Mouse (Mus musculus) mature B cell (primary cell): ENCODE data around the gene Prkch.
"Not testable (repeated sequence)": the region's sequence is repeated elsewhere in the genome, so short reads cannot be mapped to it uniquely, and the experiment has no call there.

Source experiments
- in situ Hi-C: fragments of 300-500 bp; cut with MboI; formaldehyde crosslinking; loops from 2 replicates; pipeline ENCODE4 v1.14.3; 2019

The Prkch gene

DNA sequence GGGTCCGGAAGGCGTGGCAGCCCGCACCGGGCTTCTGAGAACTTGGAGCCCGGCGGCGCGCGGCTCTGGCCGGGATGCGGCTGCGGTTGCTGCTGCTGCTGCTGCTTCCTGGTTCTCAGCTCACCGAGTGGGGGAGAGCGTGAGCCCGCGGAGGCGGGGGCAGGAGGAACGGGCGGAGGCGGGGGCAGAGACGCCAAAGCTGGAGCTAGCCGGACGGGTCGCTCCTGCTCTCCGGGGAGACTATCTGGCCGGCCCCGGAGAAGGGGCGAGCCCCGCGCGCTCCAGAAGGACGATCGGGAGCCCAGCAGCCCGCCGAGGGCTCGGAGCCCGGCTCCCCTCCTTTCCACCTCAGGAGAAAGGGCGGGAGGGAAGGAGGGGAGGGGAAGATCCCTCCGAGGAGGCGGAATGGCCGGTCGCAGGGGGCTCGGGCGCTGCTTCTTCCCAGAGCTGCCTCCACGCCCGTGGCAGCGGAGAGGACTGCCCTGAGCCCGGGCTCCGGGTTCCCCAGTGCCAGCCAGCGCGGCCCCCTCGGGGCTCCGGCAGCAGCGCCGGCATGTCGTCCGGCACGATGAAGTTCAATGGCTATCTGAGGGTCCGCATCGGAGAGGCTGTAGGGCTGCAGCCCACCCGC, at the start of gene Prkch:
Gene Prkch, plus strand, starts transcription at position 187 of the 631 bp plus-strand sequence.
- in situ Hi-C loops, result no loop called here

DNA sequence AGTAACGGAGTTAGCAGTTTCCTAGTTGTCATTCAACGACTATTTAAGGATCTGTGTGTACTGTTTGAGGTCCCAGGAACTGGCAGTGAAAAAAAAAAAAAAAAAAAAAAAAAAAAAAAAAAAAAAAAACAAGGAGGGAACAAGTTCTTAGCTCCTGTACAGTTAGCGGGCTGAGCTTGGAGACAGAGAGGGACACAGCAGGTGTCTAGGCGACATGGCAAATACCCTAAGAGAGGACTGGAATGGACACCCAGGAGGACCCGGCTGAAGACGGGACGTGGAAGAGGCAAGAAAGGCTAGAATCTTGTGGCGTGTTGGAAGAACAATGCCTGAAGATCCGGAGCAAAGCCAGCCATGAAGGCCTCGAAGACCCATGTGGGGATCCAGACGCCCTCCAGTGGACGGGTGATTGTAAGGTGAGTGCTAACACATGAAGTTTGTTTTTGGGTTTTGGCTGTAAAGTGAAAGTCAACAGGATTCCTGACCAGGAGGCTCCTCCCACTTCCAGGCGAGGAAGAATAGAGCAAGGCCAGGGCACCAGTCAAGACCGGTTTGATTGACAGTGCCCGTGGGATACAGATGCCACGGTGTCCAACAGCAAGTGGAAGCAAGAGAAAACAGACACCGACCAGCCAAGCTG, 47.0 kb upstream of the Prkch start:
- in situ Hi-C loops, result no loop called here

GRCm38 (mm10) chr12:73538139-73538508, 46.5 kb upstream of the Prkch start:
- in situ Hi-C loops, result not testable (repeated sequence)

DNA sequence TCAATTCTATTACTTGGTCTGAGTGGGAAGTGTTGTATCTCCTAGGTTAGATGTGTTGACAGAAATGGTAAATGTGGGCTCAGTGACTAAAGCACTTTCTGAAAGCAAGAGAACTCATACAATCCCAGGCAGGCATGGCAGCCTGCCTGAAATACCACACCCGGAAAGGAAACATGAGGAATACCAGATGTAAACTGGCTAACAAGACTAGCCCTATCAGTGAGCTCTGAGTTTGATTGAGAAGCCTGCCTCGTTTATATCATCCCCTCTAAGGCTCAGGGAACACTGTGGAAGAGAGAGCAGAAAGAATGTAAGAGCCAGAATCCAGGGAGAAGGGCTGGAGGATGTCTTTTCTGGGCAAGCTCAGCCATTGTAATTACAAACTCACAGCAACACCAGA, 45.4 kb upstream of the Prkch start:
- in situ Hi-C loops, result no loop called here

GRCm38 (mm10) chr12:73540402-73540801, 44.2 kb upstream of the Prkch start:
- in situ Hi-C loops, result no loop called here

DNA sequence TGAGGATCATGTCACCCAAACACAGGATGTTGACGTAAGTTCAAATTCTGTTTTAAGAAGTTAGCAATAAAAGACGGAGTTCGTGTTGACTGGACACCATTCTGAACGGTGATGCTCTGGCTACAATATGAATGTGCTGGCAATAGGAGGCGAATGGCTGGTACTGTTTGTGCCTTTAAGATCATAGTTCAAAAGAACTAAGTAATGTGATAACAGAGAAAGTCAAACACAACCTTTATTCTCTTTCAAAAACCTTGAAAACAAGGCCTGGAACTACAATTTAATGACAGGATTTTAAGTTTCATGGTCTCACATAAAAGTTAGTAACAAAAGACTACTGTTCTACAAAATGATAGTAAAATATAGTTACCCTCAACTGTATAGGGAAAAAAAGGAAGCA, 41.4 kb upstream of the Prkch start:
- in situ Hi-C loops, result no loop called here

GRCm38 (mm10) chr12:73544736-73545671, 39.6 kb upstream of the Prkch start:
- in situ Hi-C loops, result no loop called here

- in situ Hi-C loops, result no loop called here
Observed at GRCm38 (mm10) chr12:73545672-73546085, 38.9 kb upstream of the Prkch start.

GRCm38 (mm10) chr12:73546086-73546711, 38.4 kb upstream of the Prkch start, which contains the start of gene Tmem30b:
TSS of gene Tmem30b (minus strand) at chr12:73546392.
- in situ Hi-C loops, result no loop called here

DNA sequence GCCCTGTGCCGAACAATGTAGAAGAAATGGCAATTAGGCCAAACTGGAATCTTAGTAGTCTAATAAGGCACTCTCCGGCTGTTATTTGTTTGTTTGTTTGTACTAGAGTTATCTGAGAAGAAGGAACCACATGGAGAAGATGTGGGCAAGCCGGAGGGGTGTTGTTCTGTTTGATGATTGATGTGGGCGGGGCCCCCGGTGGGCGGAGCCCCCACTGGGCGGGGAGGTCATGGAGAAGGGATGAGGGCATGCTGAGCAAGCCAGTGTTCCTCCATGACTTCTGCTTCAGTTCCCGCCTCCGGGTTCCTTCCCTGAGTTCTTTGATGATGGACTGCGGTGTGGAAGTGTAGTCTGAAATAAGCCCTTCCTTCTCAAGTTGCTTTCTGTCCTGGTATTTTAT, 37.0 kb upstream of the Prkch start:
- in situ Hi-C loops, result no loop called here

DNA sequence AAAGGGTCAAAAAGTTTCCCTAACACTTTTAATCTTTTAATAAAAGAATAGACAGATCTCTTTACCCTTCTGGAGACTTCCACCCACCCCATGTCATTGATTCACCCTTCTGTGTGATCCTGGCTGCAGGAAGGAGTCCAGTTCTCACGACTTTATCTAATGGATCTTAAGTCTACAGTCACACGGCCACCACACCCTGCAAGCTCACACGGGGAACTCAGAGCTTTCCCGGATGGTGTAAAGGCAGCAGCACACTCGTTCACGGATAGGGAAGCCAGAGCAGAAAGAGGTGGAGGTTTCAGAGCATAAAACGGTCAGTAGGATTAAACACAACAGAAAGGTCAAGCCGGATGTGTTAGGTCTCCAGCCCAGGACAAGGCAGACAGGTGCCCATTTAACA, 36.3 kb upstream of the Prkch start:
- in situ Hi-C loops, result no loop called here

GRCm38 (mm10) chr12:73554155-73554554, 30.4 kb upstream of the Prkch start:
- in situ Hi-C loops, result no loop called here

- in situ Hi-C loops, result no loop called here
Observed at GRCm38 (mm10) chr12:73558525-73559195, 25.9 kb upstream of the Prkch start.

GRCm38 (mm10) chr12:73560091-73560490, 24.5 kb upstream of the Prkch start:
- in situ Hi-C loops, result no loop called here

DNA sequence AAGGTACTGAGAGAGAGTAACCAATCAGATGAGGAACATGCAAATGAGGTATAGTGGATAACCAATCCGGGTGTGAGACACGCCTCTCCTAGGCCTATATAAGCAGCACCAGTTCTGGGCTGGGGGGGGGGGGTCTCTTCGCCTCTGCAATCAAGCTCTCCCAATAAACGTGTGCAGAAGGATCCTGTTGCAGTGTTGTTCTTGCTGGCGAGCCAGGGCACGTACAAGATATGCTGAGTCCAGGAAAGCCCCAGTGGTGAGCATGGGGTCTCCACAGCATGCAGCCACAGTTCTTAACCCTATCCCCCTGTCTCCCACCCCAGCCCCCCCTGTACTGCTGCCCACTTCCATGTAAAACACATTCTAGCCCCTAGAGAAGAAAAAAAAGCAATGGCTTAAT, 21.5 kb upstream of the Prkch start:
- in situ Hi-C loops, result not testable (repeated sequence)

DNA sequence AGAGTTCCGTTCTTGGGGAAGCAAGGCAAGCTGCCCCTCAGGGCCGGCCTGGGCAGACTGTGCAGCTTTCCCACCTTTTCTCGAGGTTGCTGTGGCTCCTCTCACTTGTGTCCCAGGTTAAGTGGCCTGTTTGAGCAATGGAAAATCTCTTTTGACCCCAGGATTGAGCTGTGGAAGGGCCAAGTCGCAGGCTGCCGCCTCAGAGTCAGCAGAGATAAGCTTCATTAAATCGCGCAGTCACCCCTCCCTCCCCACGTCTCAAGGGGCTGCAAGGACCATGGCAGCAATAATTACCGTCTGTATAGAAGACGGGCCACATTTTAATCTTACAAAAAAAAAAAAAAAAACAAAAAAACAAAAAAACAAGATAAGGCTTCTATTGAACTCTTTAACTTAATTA, 20.4 kb upstream of the Prkch start:
- in situ Hi-C loops, result no loop called here

- in situ Hi-C loops, result no loop called here
Observed at GRCm38 (mm10) chr12:73564795-73565619, 19.6 kb upstream of the Prkch start.

DNA sequence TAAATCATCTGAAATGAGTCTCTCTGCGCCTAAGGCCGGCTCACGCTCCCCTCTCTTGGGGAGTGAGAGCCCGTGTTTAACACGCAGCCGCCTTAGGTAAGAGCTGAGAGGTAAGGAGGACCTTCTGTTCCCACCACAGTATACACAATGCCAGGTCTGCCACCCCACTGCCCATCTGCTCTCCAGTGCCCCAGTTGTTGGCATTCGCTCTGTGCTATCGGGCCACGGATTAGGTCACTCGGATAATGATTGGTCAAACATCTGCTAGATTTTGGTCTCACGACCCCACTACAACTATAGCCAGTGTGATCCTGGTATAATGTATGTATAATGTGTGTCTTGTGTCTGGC, 19.0 kb upstream of the Prkch start:
- in situ Hi-C loops, result no loop called here

GRCm38 (mm10) chr12:73574632-73575031, 10.0 kb upstream of the Prkch start:
- in situ Hi-C loops, result no loop called here

DNA sequence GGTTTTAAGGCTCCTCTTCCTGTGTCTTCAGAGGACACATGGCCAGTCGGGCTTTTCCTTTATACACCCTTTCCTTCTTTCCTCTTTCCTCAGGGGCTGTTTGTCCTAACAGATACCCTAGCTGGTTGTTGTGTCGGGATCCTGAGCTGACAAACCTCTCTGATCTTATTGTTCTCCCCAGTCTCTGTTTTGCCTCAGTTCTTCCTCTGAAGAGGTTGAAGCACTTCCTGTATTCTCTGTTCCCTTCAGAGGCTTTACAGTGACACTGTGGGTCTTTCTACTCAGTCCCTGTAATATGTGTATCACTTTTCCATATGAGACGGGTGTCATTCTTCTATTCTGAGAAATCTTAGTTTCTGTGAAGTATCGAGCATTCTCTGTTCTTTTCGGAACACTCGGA, 6.5 kb upstream of the Prkch start:
- in situ Hi-C loops, result no loop called here

DNA sequence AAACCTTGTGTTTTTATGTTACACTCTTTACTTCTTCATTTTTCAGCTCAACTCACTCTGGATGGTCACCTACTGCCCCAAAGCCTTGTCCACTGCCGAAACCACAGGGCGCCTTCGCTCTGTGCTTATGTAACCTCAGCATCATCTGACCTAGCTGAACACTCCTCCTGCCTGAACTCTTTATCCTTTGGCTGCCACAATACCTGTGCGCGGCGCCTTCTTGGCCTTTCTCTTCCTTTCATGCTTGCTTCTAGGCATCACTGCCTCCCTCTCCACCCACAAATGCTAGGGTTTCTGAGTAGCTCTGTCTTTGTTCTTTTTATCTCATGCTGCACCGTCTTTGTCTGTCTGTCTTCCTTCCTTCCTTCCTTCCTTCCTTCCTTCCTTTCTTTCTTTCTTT, 3.8 kb upstream of the Prkch start:
- in situ Hi-C loops, result no loop called here
